In genomic region chr1:193289914-193290313, GRCm38 (mm10) we compare ENCODE assay signal across 25 mouse cellular contexts. TPM values are rescaled to one million over a fixed set of nuclear protein-coding genes. Genes with fewer than 3 reads are reported as not detected.
DNase-seq lines count a peak whose midpoint lies in the region; ATAC-seq and TF ChIP-seq lines count a peak whose summit lies in the region.
"Had no signal": no experiment of that assay in that cellular context is flagged by ENCODE, and none has a peak within 500 bp of the region (broad histone marks: within the 10 kb centered on the region; RNA-seq: fewer than 3 reads in every experiment).

No protein-coding gene starts in this region.

- no peak for ATAC-seq in kidney, embryonic 15.5 days (replicated peaks; ENCODE audit: low FRiP score)
- ATAC-seq in liver, postnatal 0 days = peak; percentile 88
- ATAC-seq in midbrain, embryonic 15.5 days (replicated peaks) = no peak
- ATAC-seq: midbrain, embryonic 16.5 days; Patski had no signal

- H3K9ac ChIP-seq in kidney, embryonic 15.5 days = no peak overlapping the region
- no peak overlapping the region for H3K9ac ChIP-seq in liver, postnatal 0 days (replicated peaks)
- no peak overlapping the region for H3K9ac ChIP-seq in midbrain, embryonic 15.5 days
- H3K9ac ChIP-seq: embryonic facial prominence, embryonic 12.5 days; heart, embryonic 15.5 days; hindbrain, embryonic 13.5 days had no signal

- no peak for TF ChIP-seq POLR2A in kidney, adult 2 months (IDR thresholded peaks at IDR 0.05; ENCODE audit: low read depth, low read length)

- H3K9me3 ChIP-seq in kidney, embryonic 15.5 days (replicated peaks) = no peaks in the 10 kb centered on the region
- no peaks in the 10 kb centered on the region for H3K9me3 ChIP-seq in liver, postnatal 0 days (ENCODE audit: low read length)
- H3K9me3 ChIP-seq in midbrain, embryonic 15.5 days = no peaks in the 10 kb centered on the region
- H3K9me3 ChIP-seq: embryonic facial prominence, embryonic 12.5 days; G1E; heart, embryonic 15.5 days; hindbrain, embryonic 13.5 days had no signal

- no peaks in the 10 kb centered on the region for H3K36me3 ChIP-seq in kidney, adult 2 months (ENCODE audit: control insufficient read depth, insufficient read depth, low read length)
- H3K36me3 ChIP-seq in kidney, embryonic 15.5 days = no peaks in the 10 kb centered on the region
- H3K36me3 ChIP-seq in liver, postnatal 0 days (replicated peaks; ENCODE audit: insufficient read depth, low read length) = no peaks in the 10 kb centered on the region
- no peaks in the 10 kb centered on the region for H3K36me3 ChIP-seq in midbrain, embryonic 15.5 days (replicated peaks)
- H3K36me3 ChIP-seq: embryonic facial prominence, embryonic 12.5 days; G1E; heart, embryonic 15.5 days; hindbrain, embryonic 13.5 days had no signal

- DNase-seq in kidney, adult 2 months = peak; percentile 88
- DNase-seq in adipocyte (ENCODE audit: low spot score) = peak; percentile 40
- peak; percentile 56 to 79 for DNase-seq in kidney, postnatal 25 days
- DNase-seq in liver, postnatal 0 days = peak; percentile 74
- DNase-seq in urinary bladder, postnatal 14 days (ENCODE audit: low spot score) = no peak
- DNase-seq: adrenal gland, postnatal 10 days; B cell, adult 2 months; cerebellum, adult 18-20 months; cerebellum, postnatal 14 days; heart, postnatal 36 days; lung, postnatal 4 days; thymus, adult 2 months; thymus, postnatal 4 days had no signal

- H3K27ac ChIP-seq in kidney, adult 2 months (ENCODE audit: insufficient read depth, low read depth, low read length) = peak overlapping the region; percentile 82
- no peak overlapping the region for H3K27ac ChIP-seq in kidney, embryonic 15.5 days
- H3K27ac ChIP-seq in liver, postnatal 0 days (ENCODE audit: low read depth) = peak overlapping the region; percentile 86
- no peak overlapping the region for H3K27ac ChIP-seq in midbrain, embryonic 15.5 days
- H3K27ac ChIP-seq: embryonic facial prominence, embryonic 12.5 days; heart, embryonic 15.5 days; hindbrain, embryonic 13.5 days; left cerebral cortex, adult 2 months had no signal

- TF ChIP-seq CTCF in kidney, adult 2 months (conservative IDR thresholded peaks at IDR 0.05; ENCODE audit: insufficient read depth, insufficient read length, low read depth, low read length) = no peak
- TF ChIP-seq CTCF in liver, postnatal 0 days (IDR thresholded peaks at IDR 0.05; ENCODE audit: low read depth) = no peak

- H3K4me2 ChIP-seq in kidney, embryonic 15.5 days = no peak overlapping the region
- no peak overlapping the region for H3K4me2 ChIP-seq in liver, postnatal 0 days (ENCODE audit: low read depth, low read length)
- no peak overlapping the region for H3K4me2 ChIP-seq in midbrain, embryonic 15.5 days
- H3K4me2 ChIP-seq: embryonic facial prominence, embryonic 12.5 days; heart, embryonic 15.5 days; hindbrain, embryonic 13.5 days had no signal

- H3K27me3 ChIP-seq in kidney, adult 2 months (replicated peaks; ENCODE audit: control insufficient read depth, insufficient read depth, low read length) = no peaks in the 10 kb centered on the region
- no peaks in the 10 kb centered on the region for H3K27me3 ChIP-seq in kidney, embryonic 15.5 days
- no peaks in the 10 kb centered on the region for H3K27me3 ChIP-seq in liver, postnatal 0 days (ENCODE audit: insufficient read depth, low read length)
- no peaks in the 10 kb centered on the region for H3K27me3 ChIP-seq in midbrain, embryonic 15.5 days (replicated peaks)
- H3K27me3 ChIP-seq: CH12.LX; embryonic facial prominence, embryonic 12.5 days; heart, embryonic 15.5 days; hindbrain, embryonic 13.5 days; Patski had no signal

- no peak overlapping the region for H3K4me3 ChIP-seq in kidney, adult 2 months (ENCODE audit: insufficient read depth, low read depth, low read length)
- H3K4me3 ChIP-seq in kidney, embryonic 15.5 days (replicated peaks) = no peak overlapping the region
- H3K4me3 ChIP-seq in liver, postnatal 0 days (ENCODE audit: low read depth, low read length) = no peak overlapping the region
- no peak overlapping the region for H3K4me3 ChIP-seq in midbrain, embryonic 15.5 days
- H3K4me3 ChIP-seq: embryonic facial prominence, embryonic 12.5 days; heart, embryonic 15.5 days; hindbrain, embryonic 13.5 days; left cerebral cortex, adult 2 months had no signal

- WGBS in kidney, adult 2 months = 58% methylated on average over 5 of the region's 5 CpGs
- 74% methylated on average over 5 of the region's 5 CpGs for WGBS in kidney, embryonic 15.5 days
- 55% methylated on average over 5 of the region's 5 CpGs for WGBS in liver, postnatal 0 days (ENCODE audit: insufficient replicate concordance)
- 96% methylated on average over 5 of the region's 5 CpGs for WGBS in midbrain, embryonic 15.5 days

- peak; percentile 93 for TF ChIP-seq EP300 in liver, postnatal 0 days (IDR thresholded peaks at IDR 0.05; ENCODE audit: low read depth)

- H3K4me1 ChIP-seq in kidney, adult 2 months (ENCODE audit: control insufficient read depth, insufficient read depth, low read length) = peaks cover 9% of the 10 kb centered on the region; the same call in 1 of the 2 replicates
- H3K4me1 ChIP-seq in kidney, embryonic 15.5 days = no peaks in the 10 kb centered on the region
- H3K4me1 ChIP-seq in liver, postnatal 0 days (ENCODE audit: insufficient read depth) = peaks cover 23% of the 10 kb centered on the region
- no peaks in the 10 kb centered on the region for H3K4me1 ChIP-seq in midbrain, embryonic 15.5 days
- H3K4me1 ChIP-seq: embryonic facial prominence, embryonic 12.5 days; heart, embryonic 15.5 days; hindbrain, embryonic 13.5 days had no signal

RNA-seq across cellular contexts. Expression of gene G0s2, which starts 16.9 kb away (rescaled TPM):
- polyA plus RNA-seq in kidney, adult 2 months (2012; rRNA removed) = 175 and 201 TPM in 2 replicates
- 28.6 and 37.1 TPM in 2 replicates for polyA plus RNA-seq in kidney, embryonic 15.5 days (2015; fragmentation: Nextera tagmentation; extraction: Ambion mirVana)
- 269 and 386 TPM in 2 replicates for polyA plus RNA-seq in liver, postnatal 0 days (2015; fragmentation: Nextera tagmentation; extraction: Ambion mirVana)
- 5.3 and 6.6 TPM in 2 replicates for polyA plus RNA-seq in midbrain, embryonic 15.5 days (2015; fragmentation: Nextera tagmentation; extraction: Ambion mirVana)
- polyA plus RNA-seq: G1E, Patski had no signal

RNA-seq across cellular contexts. Expression of gene Hsd11b1, which starts 26.0 kb away (rescaled TPM):
- polyA plus RNA-seq in kidney, adult 2 months (2012; rRNA removed) = 125 and 136 TPM in 2 replicates
- polyA plus RNA-seq in kidney, embryonic 15.5 days (2015; fragmentation: Nextera tagmentation; extraction: Ambion mirVana) = 1.5 TPM in 2 replicates
- 252 and 257 TPM in 2 replicates for polyA plus RNA-seq in liver, postnatal 0 days (2015; fragmentation: Nextera tagmentation; extraction: Ambion mirVana)
- 0.41 TPM in 1 of 2 replicates, not detected in the other for polyA plus RNA-seq in midbrain, embryonic 15.5 days (2015; fragmentation: Nextera tagmentation; extraction: Ambion mirVana)
- polyA plus RNA-seq: forebrain, embryonic 11.5 days; G1E; hindbrain, embryonic 13.5 days; neural tube, embryonic 14.5 days had no signal

Comparison
In these comparisons a context has a peak if more than half of its experiments do, and no peak if none do; other contexts are left out.
1. H3K27ac ChIP-seq: peak in kidney, adult 2 months (single experiment) and liver, postnatal 0 days (single experiment); none in kidney, embryonic 15.5 days (single experiment) and midbrain, embryonic 15.5 days (single experiment).
2. RNA of gene Hsd11b1, which starts 26.0 kb away (polyA plus RNA-seq): 252 to 257 TPM in liver, postnatal 0 days and 125 to 136 TPM in kidney, adult 2 months; 1.5 TPM in kidney, embryonic 15.5 days and 0.41 TPM in midbrain, embryonic 15.5 days; every median in the first group is over 10 times any median in the second.